Comparison of ENCODE assay signal across 9 mouse cellular contexts in the genomic region with DNA sequence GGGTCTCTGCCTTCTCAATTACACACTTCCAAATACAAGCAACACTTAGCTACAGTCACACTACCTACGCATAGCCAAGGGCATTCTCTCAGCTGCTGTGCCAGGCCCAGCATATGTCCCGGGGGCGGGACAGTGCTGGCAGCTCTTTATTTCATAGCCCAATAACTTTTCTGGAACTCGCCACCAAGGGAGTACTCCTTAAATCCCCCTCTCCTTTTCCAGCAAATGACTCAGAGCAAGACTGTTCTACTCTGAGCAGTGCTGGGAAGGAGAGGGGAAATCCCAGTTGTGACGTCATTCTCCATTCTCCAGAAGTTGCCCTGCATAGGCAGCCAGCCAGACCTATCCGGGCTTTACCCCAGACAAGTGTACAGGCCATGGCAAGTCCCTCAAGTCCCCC.
DNase-seq lines count a peak whose midpoint lies in the region; ATAC-seq and TF ChIP-seq lines count a peak whose summit lies in the region.
"Had no signal": no experiment of that assay in that cellular context is flagged by ENCODE, and none has a peak within 500 bp of the region (broad histone marks: within the 10 kb centered on the region; RNA-seq: fewer than 3 reads in every experiment).

No protein-coding gene starts in this region.

- 0 out of 2 replicates have a peak overlapping the region, but pooled peaks have one; percentile 36 for H3K27ac ChIP-seq in heart, embryonic 10.5 days
- no peak overlapping the region for H3K27ac ChIP-seq in lung, embryonic 14.5 days (ENCODE audit: low read depth)
- H3K27ac ChIP-seq in heart, embryonic 15.5 days, result peak overlapping the region; percentile 57; the same call in 1 of the 2 replicates
- H3K27ac ChIP-seq: liver, embryonic 13.5 days had no signal

- peak; percentile 60; the same call in 1 of the 2 replicates for ATAC-seq in lung, embryonic 14.5 days (ENCODE audit: insufficient read depth)
- peak; percentile 65 for ATAC-seq in heart, embryonic 15.5 days (replicated peaks; ENCODE audit: insufficient number of reproducible peaks, insufficient read depth, low FRiP score, low read depth)
- no peak for ATAC-seq in inflammation-experienced regulatory T-cells, adult 6 months

- H3K9me3 ChIP-seq in heart, embryonic 10.5 days, result no peaks in the 10 kb centered on the region
- H3K9me3 ChIP-seq in lung, embryonic 14.5 days (ENCODE audit: low read depth, low read length), result no peaks in the 10 kb centered on the region
- no peaks in the 10 kb centered on the region for H3K9me3 ChIP-seq in heart, embryonic 15.5 days (replicated peaks)
- H3K9me3 ChIP-seq: liver, embryonic 13.5 days had no signal

- H3K4me3 ChIP-seq in heart, embryonic 10.5 days, result no peak overlapping the region
- no peak overlapping the region for H3K4me3 ChIP-seq in lung, embryonic 14.5 days (ENCODE audit: low read depth, low read length)
- H3K4me3 ChIP-seq in heart, embryonic 15.5 days, result no peak overlapping the region
- H3K4me3 ChIP-seq: liver, embryonic 13.5 days had no signal

- no peaks in the 10 kb centered on the region for H3K36me3 ChIP-seq in heart, embryonic 10.5 days
- no peaks in the 10 kb centered on the region for H3K36me3 ChIP-seq in lung, embryonic 14.5 days (ENCODE audit: insufficient read depth)
- no peaks in the 10 kb centered on the region for H3K36me3 ChIP-seq in heart, embryonic 15.5 days
- H3K36me3 ChIP-seq: liver, embryonic 13.5 days had no signal

- TF ChIP-seq CTCF in lung, embryonic 14.5 days (IDR thresholded peaks at IDR 0.05; ENCODE audit: low read depth), result no peak

- DNase-seq in heart, embryonic 10.5 days (ENCODE audit: low spot score), result no peak
- no peak for DNase-seq in heart, postnatal 25 days (ENCODE audit: low spot score)
- DNase-seq in lung, embryonic 14.5 days, result no peak
- DNase-seq in lung, postnatal 4 days, result no peak
- peak; percentile 33 for DNase-seq in right cerebral cortex, postnatal 14 days
- DNase-seq in testis, postnatal 14 days (ENCODE audit: low spot score), result no peak
- DNase-seq: liver, embryonic 13.5 days had no signal

- WGBS in heart, embryonic 10.5 days, result 59% methylated on average over 6 of the region's 6 CpGs
- WGBS in lung, embryonic 14.5 days, result 60% methylated on average over 6 of the region's 6 CpGs
- 59% methylated on average over 6 of the region's 6 CpGs for WGBS in heart, embryonic 15.5 days

- intact Hi-C loops in heart, postnatal 25 days (cut with DNase I), result no loop called here

- H3K9ac ChIP-seq in lung, embryonic 14.5 days, result no peak overlapping the region
- H3K9ac ChIP-seq in heart, embryonic 15.5 days, result no peak overlapping the region
- H3K9ac ChIP-seq: liver, embryonic 13.5 days had no signal

- H3K27me3 ChIP-seq in heart, embryonic 10.5 days (ENCODE audit: insufficient read depth, poor library complexity, severe bottlenecking), result no peaks in the 10 kb centered on the region
- no peaks in the 10 kb centered on the region for H3K27me3 ChIP-seq in lung, embryonic 14.5 days (ENCODE audit: insufficient read depth, low read length)
- H3K27me3 ChIP-seq in heart, embryonic 15.5 days, result no peaks in the 10 kb centered on the region

- H3K4me1 ChIP-seq in heart, embryonic 10.5 days, result peaks cover 39% of the 10 kb centered on the region
- H3K4me1 ChIP-seq in lung, embryonic 14.5 days (ENCODE audit: insufficient read depth), result no peaks in the 10 kb centered on the region
- H3K4me1 ChIP-seq in heart, embryonic 15.5 days (replicated peaks), result peaks cover 40% of the 10 kb centered on the region
- H3K4me1 ChIP-seq: liver, embryonic 13.5 days had no signal

- H3K4me2 ChIP-seq in lung, embryonic 14.5 days, result no peak overlapping the region
- no peak overlapping the region for H3K4me2 ChIP-seq in heart, embryonic 15.5 days
- H3K4me2 ChIP-seq: liver, embryonic 13.5 days had no signal
